Mouse (Mus musculus) hematopoietic multipotent progenitor cell, adult 10-12 weeks (in vitro differentiated cells): ENCODE results near the gene Oosp2. TPM values are rescaled to one million over a fixed set of nuclear protein-coding genes. Genes with fewer than 3 reads are reported as not detected.

Source experiments
- polyA plus RNA-seq: library from polyadenylated mRNA; stranded (reverse); fragments of >175 nt; gene quantifications from 2 replicates; pipeline ENCODE4 v1.2.3, GENCODE M21; 2012; ENCODE audit warnings: low replicate concordance

The Oosp2 gene
- polyA plus RNA-seq = not detected in 2 replicates

GRCm38 (mm10) chr19:11660459-11660858 lies at the start of gene Oosp2:
Gene Oosp2 (minus strand): TSS chr19:11660559.

GRCm38 (mm10) chr19:11696755-11697154 lies 36.4 kb upstream of the Oosp2 start, which contains the start of gene Oosp3:
Gene Oosp3 (plus strand): TSS chr19:11697055.

GRCm38 (mm10) chr19:11690839-11691238 lies 30.5 kb upstream of the Oosp2 start, which contains the start of gene Oosp1:
Gene Oosp1 (minus strand): TSS chr19:11691150.

GRCm38 (mm10) chr19:11640732-11641131 lies 19.6 kb downstream of the Oosp2 start, which contains the start of gene Ms4a3:
Gene Ms4a3 (minus strand): TSS chr19:11640851.

GRCm38 (mm10) chr19:11623551-11623950 lies 36.8 kb downstream of the Oosp2 start, which contains the start of gene Ms4a2:
Gene Ms4a2 (minus strand): TSS chr19:11623719.

GRCm38 (mm10) chr19:11604603-11605002 lies 55.8 kb downstream of the Oosp2 start, which contains the start of gene Ms4a6d:
Gene Ms4a6d (minus strand): TSS chr19:11604849.

Other genes with a start within 250 kb of the Oosp2 start
- 75.3 and 75.9 TPM in 2 replicates for gene Ms4a4b, start 217.0 kb downstream of the Oosp2 start, polyA plus RNA-seq
- 5.7 and 8.1 TPM in 2 replicates for gene Ms4a6c, start 191.2 kb downstream of the Oosp2 start, polyA plus RNA-seq
- 1.1 and 8.0 TPM in 2 replicates for gene Gm8369, start 174.6 kb downstream of the Oosp2 start, polyA plus RNA-seq
- 15.2 and 18.3 TPM in 2 replicates for gene Ms4a6b, start 144.0 kb downstream of the Oosp2 start, polyA plus RNA-seq
- gene Ms4a4d, start 123.8 kb downstream of the Oosp2 start, polyA plus RNA-seq = 0.22 TPM in 1 of 2 replicates, not detected in the other
- 2.6 and 2.9 TPM in 2 replicates for gene Ms4a6d, start 55.7 kb downstream of the Oosp2 start, polyA plus RNA-seq
- gene Ms4a2, start 36.8 kb downstream of the Oosp2 start, polyA plus RNA-seq = 0.08 and 0.22 TPM in 2 replicates
- 0.11 TPM in 1 of 2 replicates, not detected in the other for gene Ms4a3, start 19.7 kb downstream of the Oosp2 start, polyA plus RNA-seq
- gene Oosp1, start 30.6 kb upstream of the Oosp2 start, polyA plus RNA-seq = 0.17 and 0.20 TPM in 2 replicates
- gene Oosp3, start 36.5 kb upstream of the Oosp2 start, polyA plus RNA-seq = not detected in 2 replicates
- not detected in 2 replicates for gene Gif, start 87.0 kb upstream of the Oosp2 start, polyA plus RNA-seq
- 0.78 and 12.6 TPM in 2 replicates for gene Mrpl16, start 109.8 kb upstream of the Oosp2 start, polyA plus RNA-seq
- 3.0 and 10.9 TPM in 2 replicates for gene Stx3, start 158.8 kb upstream of the Oosp2 start, polyA plus RNA-seq
- gene Olfr1417, start 178.7 kb upstream of the Oosp2 start, polyA plus RNA-seq = not detected in 2 replicates
- gene Olfr1418, start 200.5 kb upstream of the Oosp2 start, polyA plus RNA-seq = not detected in 2 replicates
- gene Olfr1419, start 214.5 kb upstream of the Oosp2 start, polyA plus RNA-seq = not detected in 2 replicates
- gene Olfr1420, start 226.0 kb upstream of the Oosp2 start, polyA plus RNA-seq = not detected in 2 replicates